Mouse (Mus musculus) testis, postnatal 14 days (tissue): ENCODE results near the gene Mylip.

Experiments used
- DNase-seq: peaks from one replicate; pipeline ENCODE4 v3.0.0; 2021; ENCODE audit warnings: low spot score

Mylip gene

DNA sequence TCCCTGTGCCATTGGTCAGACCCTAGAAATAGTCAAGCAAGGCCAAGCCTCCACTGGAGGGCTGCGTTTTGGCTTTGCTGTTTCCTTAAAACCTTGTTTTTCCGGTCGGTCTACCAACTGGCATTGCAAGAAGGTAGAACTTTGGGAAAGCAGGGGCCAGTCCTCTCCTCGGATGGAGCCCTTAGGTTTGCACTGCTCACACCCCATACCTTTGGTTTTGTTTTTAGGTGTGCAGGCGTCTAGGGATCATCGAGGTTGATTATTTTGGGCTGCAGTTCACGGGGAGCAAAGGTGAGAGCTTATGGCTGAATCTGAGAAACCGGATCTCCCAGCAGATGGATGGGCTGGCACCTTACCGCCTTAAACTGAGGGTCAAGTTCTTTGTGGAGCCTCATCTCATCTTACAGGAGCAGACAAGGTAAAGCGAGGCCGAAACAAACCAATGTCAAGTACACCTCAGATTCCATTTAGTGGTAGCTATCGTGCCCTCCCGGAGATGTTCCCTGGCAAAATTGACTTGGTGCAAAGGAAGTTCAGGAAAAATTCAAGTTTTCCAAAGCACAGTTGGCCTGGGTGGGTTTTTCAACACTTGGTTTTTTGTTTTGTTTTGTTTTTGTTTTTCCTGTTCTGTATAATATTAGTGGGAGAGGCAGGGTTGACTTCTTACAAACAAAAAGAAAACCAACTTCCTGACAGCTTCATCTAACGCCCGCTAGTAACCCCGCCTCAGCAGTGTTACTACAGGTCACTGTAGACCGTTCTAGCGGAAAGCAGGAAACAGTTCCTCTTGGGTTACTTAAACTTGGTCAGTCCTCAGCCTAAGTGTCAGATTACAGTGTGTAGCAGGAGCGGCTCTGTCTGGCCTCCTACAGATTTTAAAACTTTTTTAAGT is 1.7 kb downstream of the Mylip start:
- DNase-seq = no peak

DNA sequence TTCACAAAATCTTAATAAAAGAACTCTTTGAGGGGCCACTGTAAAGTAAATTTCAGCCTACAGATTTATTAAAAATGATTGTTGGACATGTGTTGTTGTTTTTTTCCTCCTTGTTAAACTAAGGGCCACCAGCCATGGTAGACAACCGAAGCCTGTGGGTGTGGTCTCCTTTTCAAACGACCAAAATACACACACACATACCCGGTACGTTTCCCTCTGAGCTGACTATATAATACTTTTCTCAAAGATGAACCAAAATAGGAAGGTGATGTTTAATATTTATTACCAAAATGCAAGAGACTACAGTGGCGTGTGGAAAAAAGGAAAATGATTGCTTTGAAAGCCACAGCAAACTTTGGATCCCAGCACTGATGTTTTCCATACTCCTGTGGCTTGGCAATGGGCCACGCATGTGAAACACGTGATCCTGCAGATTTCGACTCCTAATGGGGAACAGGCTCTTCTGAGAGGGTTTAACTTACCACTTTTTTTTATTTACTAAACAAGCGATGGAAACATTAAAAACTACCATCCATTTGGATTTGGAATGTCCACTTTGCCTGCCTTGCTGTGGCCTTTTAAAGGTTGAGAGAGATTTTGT is 2.4 kb downstream of the Mylip start:
- no peak for DNase-seq

GRCm38 (mm10) chr13:45394221-45394768 is 4.8 kb downstream of the Mylip start:
- no peak for DNase-seq

GRCm38 (mm10) chr13:45396724-45397123 is 7.2 kb downstream of the Mylip start:
- DNase-seq = no peak

GRCm38 (mm10) chr13:45397240-45397639 is 7.7 kb downstream of the Mylip start:
- DNase-seq = no peak

DNA sequence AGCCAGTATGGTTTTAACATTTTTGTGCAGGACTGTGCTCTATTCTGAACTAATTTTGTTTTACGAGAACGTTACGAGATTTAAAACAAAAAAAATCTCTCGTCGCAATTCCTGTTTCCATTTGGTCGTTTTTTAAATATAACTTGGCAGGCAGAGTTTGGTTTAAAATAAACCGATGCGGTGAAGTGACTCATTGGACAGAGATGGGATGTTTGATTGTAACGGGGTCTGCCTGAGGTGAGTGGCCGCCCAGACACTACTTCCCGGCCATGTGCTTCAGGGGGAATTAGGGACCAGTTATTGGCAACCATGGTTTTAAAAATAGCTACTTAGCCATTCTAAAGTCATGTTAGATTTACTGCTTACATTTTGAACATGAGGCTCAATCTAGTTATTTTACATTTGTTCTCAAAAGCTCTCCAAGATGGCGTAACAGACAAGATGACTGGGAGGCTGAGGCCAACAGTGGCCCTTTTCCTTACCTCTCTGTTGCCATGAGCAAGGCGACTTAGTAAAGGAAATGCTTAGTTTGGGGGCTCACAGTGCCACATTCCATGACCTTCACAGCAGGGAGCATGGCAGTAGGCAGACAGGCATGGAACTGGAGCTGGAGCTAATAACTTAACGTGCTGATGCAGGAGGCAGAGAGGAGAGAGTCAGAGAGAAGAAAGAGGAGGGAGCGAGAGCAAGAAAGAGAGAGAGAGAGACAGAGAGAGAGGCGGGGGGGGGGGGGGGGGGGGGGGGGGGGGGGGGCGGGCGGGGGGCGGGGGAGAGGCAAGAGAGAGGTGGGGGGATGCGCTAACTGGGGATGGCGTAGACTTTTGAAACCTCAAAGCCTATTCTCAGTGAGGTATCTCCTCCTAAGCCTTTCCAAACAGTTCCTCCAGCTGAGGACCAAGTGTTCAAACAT is 8.6 kb downstream of the Mylip start:
- DNase-seq = no peak

DNA sequence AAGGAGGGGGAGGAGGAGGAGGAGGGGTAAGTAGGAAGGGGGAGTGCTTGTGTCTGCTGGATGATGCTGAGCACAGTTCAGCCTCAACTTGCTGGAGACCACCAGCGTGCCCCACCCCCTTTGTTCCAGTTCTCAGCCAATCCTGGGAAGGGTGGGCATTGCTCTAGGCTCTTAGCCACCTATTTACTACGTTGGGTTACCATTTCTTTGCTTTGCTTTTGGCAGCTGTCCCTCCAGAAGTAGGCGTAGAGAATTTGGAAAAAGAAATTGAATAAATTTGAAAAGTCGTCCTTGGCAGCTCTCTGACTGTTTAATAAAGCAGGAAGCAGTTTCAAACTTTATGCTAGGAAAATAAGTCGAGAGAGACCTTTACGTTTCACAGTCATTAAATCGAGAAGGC is 11.2 kb downstream of the Mylip start:
- no peak for DNase-seq

DNA sequence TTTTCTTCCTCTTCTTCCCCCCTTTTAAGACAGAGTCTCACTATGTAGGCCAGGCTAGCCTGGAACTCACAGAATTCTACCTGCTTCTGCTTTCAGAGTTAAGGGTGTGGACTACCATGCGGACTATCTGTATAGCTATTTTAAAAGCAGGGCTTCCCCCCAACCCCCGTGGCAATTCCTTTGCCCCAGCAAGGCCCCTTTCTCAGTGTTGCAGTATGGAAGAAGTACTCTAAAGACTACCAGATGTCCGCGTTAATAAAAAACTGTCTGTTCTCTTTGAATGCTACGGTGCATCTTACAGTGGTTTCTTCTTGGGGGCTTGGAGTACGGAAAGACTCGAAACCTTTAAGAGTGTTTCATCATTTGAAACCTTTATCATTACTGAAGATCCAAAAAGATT is 12.3 kb downstream of the Mylip start:
- no peak for DNase-seq

- DNase-seq = no peak
Observed at GRCm38 (mm10) chr13:45402316-45403039, 12.9 kb downstream of the Mylip start.

DNA sequence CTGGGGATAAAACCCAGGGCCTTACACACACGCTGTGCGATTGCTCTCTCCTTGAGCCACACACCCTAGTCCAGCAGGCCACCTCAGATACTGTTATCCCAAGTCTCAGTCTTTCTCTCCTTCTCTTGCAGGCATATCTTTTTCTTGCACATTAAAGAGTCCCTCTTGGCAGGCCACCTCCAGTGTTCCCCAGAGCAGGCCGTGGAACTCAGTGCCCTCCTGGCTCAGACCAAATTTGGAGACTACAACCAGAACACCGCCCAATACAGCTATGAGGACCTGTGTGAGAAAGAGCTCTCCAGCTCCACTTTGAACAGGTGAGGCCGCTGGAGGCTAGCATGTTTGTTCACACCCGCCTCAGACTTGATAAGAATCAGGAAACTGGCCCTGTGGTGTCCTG is 14.7 kb downstream of the Mylip start:
- DNase-seq = no peak

- no peak for DNase-seq
Observed at GRCm38 (mm10) chr13:45405194-45405810, 15.8 kb downstream of the Mylip start.

GRCm38 (mm10) chr13:45406289-45406688 is 16.7 kb downstream of the Mylip start:
- DNase-seq = no peak

- no peak for DNase-seq
Observed at GRCm38 (mm10) chr13:45406703-45407102, 17.2 kb downstream of the Mylip start.

DNA sequence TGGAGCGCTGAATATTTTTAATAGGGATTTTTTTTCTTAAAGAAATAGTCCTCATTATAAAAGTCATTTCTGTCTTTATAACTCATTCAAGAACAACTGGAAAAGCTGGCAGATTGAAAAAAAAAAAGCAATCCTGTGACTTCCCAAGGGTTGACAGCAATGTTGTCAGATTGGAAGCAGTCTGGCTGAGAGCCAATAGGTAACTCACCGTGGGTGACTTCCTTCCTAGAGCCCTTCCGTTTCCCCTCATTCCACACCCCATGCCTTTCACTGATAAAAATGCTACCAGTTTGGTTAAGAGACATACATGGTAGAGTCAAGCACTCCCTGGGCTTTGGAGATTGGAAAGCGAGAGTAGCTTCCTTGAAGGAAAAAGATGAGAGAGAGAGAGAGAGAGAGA is 21.4 kb downstream of the Mylip start:
- no peak for DNase-seq

DNA sequence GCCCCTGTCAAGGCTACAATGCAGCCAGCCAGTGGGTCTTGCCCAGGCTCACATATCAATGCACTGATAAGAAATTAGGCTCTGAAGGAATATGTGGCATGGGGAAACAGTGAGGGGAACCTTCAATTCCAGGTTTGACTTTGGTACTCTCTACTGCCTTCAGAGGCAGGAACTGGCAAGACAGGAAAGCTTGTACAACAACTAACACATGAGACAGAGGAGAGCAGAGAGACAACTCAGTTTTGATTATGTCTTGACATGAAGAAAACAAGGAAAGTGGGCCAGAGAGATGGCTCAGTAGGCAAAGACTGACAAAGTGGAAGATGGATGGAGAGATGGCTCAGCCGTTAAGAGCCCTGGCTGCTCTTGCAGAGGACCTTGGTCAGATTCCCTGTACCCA is 23.5 kb downstream of the Mylip start:
- no peak for DNase-seq

GRCm38 (mm10) chr13:45414031-45414430 is 24.5 kb downstream of the Mylip start:
- DNase-seq = no peak

DNA sequence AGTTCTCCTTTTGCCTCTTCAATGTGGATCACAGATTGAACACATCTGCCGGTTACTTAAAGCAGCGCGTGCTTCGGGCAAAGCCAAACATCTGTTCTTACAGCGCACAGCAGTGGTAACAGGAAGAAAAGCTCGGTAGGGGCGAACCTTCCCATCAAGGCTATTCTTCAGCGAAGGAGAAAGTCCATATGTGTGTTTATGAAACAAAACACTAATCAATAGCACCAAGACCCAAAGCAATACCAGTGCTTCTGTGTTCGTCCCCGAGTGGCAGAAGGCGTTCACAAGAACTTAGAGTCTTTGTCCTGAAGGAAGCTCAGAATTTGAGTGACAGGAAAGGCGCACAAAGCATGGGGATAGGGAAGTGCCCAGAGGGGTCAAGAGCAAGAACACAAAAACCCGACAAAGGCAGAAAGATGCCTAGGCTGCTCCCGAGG is 27.1 kb downstream of the Mylip start:
- DNase-seq = no peak

- no peak for DNase-seq
Observed at GRCm38 (mm10) chr13:45418986-45419385, 29.4 kb downstream of the Mylip start.

DNA sequence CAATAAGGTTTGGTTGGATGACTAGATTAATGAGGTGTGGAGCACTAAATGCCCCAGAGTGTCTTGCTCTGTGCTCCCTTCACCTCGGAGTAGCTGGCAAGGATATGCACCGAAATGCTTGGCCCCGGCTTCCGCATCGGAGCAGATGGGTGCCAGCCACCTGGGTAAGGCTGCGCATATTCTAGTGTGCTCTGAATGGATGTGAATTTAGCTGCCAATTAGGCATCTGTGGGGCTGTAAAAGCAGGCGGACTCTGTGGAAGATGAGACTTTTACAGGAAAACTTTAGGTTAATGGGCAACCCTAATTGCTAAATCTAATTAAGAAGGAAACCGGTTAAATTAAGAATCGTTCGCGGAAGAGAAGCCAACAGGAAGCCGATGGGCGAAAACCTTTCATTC is 32.7 kb downstream of the Mylip start:
- DNase-seq = no peak

GRCm38 (mm10) chr13:45422709-45423108 is 33.2 kb downstream of the Mylip start:
- no peak for DNase-seq

DNA sequence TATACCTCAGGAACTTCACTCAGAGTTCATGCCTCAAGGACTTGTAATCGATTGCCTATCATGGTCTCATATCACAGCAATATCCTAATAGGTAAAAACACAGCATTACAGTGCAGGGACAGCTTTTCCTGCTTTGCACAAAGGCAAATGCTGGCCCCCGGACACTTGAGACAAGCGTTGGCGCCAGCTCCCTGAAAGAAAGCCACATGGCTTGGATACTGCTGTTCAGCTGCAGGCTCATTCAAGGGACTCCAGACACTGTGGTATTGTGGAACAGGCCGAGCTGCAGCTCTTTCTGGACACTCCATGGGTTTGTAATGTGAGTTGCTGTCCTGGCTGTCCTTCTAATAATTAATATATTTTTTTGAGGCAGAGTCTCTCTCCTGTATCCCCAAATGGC is 34.4 kb downstream of the Mylip start:
- DNase-seq = no peak
